ENCODE assay signal across 7 mouse cellular contexts in genomic region chr10:118049330-118049729, GRCm38 (mm10).
DNase-seq lines count a peak whose midpoint lies in the region; ATAC-seq and TF ChIP-seq lines count a peak whose summit lies in the region.

No protein-coding gene starts in this region.

- H3K4me1 ChIP-seq in midbrain, embryonic 10.5 days, result no peaks in the 10 kb centered on the region
- H3K4me1 ChIP-seq in midbrain, embryonic 15.5 days, result no peaks in the 10 kb centered on the region
- peaks cover 27% of the 10 kb centered on the region for H3K4me1 ChIP-seq in bone marrow macrophage, adult 2 months (ENCODE audit: control insufficient read depth, insufficient read depth, low read length)

- WGBS in midbrain, embryonic 10.5 days, result 95% methylated on average over 10 of the region's 10 CpGs
- 87% methylated on average over 10 of the region's 10 CpGs for WGBS in midbrain, embryonic 15.5 days

- peak; percentile 8 for DNase-seq in midbrain, embryonic 10.5 days (ENCODE audit: low spot score)
- DNase-seq in fibroblast of lung, adult 2 months (ENCODE audit: low read depth), result peak; percentile 37
- DNase-seq in kidney, adult 9 months, result peak; percentile 96
- peak; percentile 92 for DNase-seq in skeletal muscle tissue, adult 2 months (ENCODE audit: low read depth, low spot score)
- no peak for DNase-seq in natural killer cell, adult 2 months (ENCODE audit: low spot score in 2 of 2)

- H3K27ac ChIP-seq in midbrain, embryonic 10.5 days (replicated peaks), result no peak overlapping the region
- no peak overlapping the region for H3K27ac ChIP-seq in midbrain, embryonic 15.5 days
- peak overlapping the region; percentile 21 for H3K27ac ChIP-seq in bone marrow macrophage, adult 2 months (ENCODE audit: insufficient read depth, low read depth, low read length)

- no peak overlapping the region for H3K9ac ChIP-seq in midbrain, embryonic 15.5 days

- no peak for ATAC-seq in midbrain, embryonic 15.5 days (replicated peaks)

- H3K27me3 ChIP-seq in midbrain, embryonic 10.5 days (ENCODE audit: low read depth, poor library complexity, severe bottlenecking), result no peaks in the 10 kb centered on the region
- no peaks in the 10 kb centered on the region for H3K27me3 ChIP-seq in midbrain, embryonic 15.5 days (replicated peaks)

- H3K4me3 ChIP-seq in midbrain, embryonic 10.5 days, result no peak overlapping the region
- no peak overlapping the region for H3K4me3 ChIP-seq in midbrain, embryonic 15.5 days
- H3K4me3 ChIP-seq in bone marrow macrophage, adult 2 months (ENCODE audit: insufficient read depth, low read length), result no peak overlapping the region

- TF ChIP-seq CTCF in bone marrow macrophage, adult 2 months (IDR thresholded peaks at IDR 0.05; ENCODE audit: low read depth, low read length), result no peak

- H3K4me2 ChIP-seq in midbrain, embryonic 15.5 days, result no peak overlapping the region

- no peak for TF ChIP-seq POLR2A in bone marrow macrophage, adult 2 months (IDR thresholded peaks at IDR 0.05; ENCODE audit: borderline replicate concordance, low read depth, low read length)

- H3K36me3 ChIP-seq in midbrain, embryonic 10.5 days, result no peaks in the 10 kb centered on the region
- H3K36me3 ChIP-seq in midbrain, embryonic 15.5 days (replicated peaks), result no peaks in the 10 kb centered on the region

- peaks cover 4% of the 10 kb centered on the region; the same call in 1 of the 2 replicates for H3K9me3 ChIP-seq in midbrain, embryonic 10.5 days (replicated peaks)
- no peaks in the 10 kb centered on the region for H3K9me3 ChIP-seq in midbrain, embryonic 15.5 days

Comparison
In these comparisons a context has a peak if more than half of its experiments do, and no peak if none do; other contexts are left out.
1. DNase-seq: peak in midbrain, embryonic 10.5 days (single experiment), fibroblast of lung, adult 2 months (single experiment), kidney, adult 9 months (single experiment) and skeletal muscle tissue, adult 2 months (single experiment); none in natural killer cell, adult 2 months (0 of 2).